Mouse (Mus musculus) heart, embryonic 15.5 days (tissue): ENCODE measurements around the gene Vmn1r56. TPM values are rescaled to one million over a fixed set of nuclear protein-coding genes. Genes with fewer than 3 reads are reported as not detected.
"Not testable (repeated sequence)": the region's sequence is repeated elsewhere in the genome, so short reads cannot be mapped to it uniquely, and the experiment has no call there.

Experiments
- ATAC-seq: fragments of 200-750 bp; cut with Nextera tagmentation; replicated peaks from 2 replicates; pipeline ENCODE4 v1.8.0; 2017; ENCODE audit warnings: low read depth, moderate TSS enrichment; ENCODE audit not compliant: insufficient number of reproducible peaks, insufficient read depth, low FRiP score
- H3K27ac ChIP-seq: fragments of 300-500 bp; sonication (generic); 2 replicates; pipeline ENCODE4 v1.5.1; 2015; ENCODE audit warnings: mild to moderate bottlenecking, inconsistent platforms
- H3K27me3 ChIP-seq: fragments of 300-500 bp; sonication (generic); 2 replicates; pipeline ENCODE4 v1.6.1; 2015; ENCODE audit warnings: inconsistent platforms
- H3K36me3 ChIP-seq: fragments of 300-500 bp; sonication (generic); 2 replicates; pipeline ENCODE4 v1.6.1; 2015; ENCODE audit warnings: mild to moderate bottlenecking, inconsistent platforms
- H3K4me1 ChIP-seq: fragments of 300-500 bp; sonication (generic); replicated peaks from 2 replicates; pipeline ENCODE4 v1.6.1; 2015; ENCODE audit warnings: inconsistent platforms
- H3K4me2 ChIP-seq: fragments of 300-500 bp; sonication (generic); 2 replicates; pipeline ENCODE4 v1.6.1; 2015; ENCODE audit warnings: inconsistent platforms, mild to moderate bottlenecking, moderate library complexity
- H3K4me3 ChIP-seq: fragments of 300-500 bp; sonication (generic); 2 replicates; pipeline ENCODE4 v1.5.1; 2015; ENCODE audit warnings: mild to moderate bottlenecking, inconsistent platforms
- H3K9ac ChIP-seq: fragments of 300-500 bp; sonication (generic); 2 replicates; pipeline ENCODE4 v1.6.1; 2015; ENCODE audit warnings: mild to moderate bottlenecking, inconsistent platforms
- H3K9me3 ChIP-seq: fragments of 300-500 bp; sonication (generic); replicated peaks from 2 replicates; pipeline ENCODE4 v1.6.1; 2016; ENCODE audit warnings: inconsistent platforms
- WGBS: fragments of 180-500 bp; shearing (Covaris S2); methylation state at CpG from one replicate; pipeline ENCODE4 v1.1.7; 2015; ENCODE audit warnings: mixed read lengths; 5-methylcytosine and 5-hydroxymethylcytosine counted together
- polyA plus RNA-seq: library from polyadenylated mRNA; unstranded; fragments of >200 nt; fragmentation: Nextera tagmentation; extraction: Ambion mirVana; gene quantifications from 2 replicates; pipeline ENCODE4 v1.2.1, GENCODE M21; 2015

Vmn1r56 gene
- polyA plus RNA-seq, result not detected in 2 replicates

DNA sequence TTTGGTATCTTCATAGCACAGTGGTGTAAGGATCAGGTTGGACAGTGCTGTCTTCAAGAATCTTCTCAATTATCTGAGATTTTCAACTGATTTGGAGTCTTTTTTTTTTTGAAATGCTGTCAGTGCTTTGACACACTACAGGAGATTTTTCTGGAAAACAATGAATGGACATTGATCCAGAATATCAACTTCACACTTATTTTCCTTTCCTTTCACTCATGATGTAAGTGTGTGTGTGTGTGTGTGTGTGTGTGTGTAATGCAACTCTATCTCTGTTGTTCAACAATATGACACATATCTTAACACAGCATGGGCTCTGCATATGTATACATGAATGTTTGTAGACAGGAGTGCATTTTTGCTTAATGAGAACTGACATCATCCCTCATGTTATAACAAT lies at the start of gene Vmn1r56:
Gene Vmn1r56, minus strand, starts transcription at position 101 of the 400 bp plus-strand sequence.
- H3K36me3 ChIP-seq, H3K4me2 ChIP-seq, H3K4me1 ChIP-seq, H3K9ac ChIP-seq, H3K9me3 ChIP-seq, H3K4me3 ChIP-seq, H3K27ac ChIP-seq, H3K27me3 ChIP-seq, ATAC-seq: not testable (repeated sequence)

DNA sequence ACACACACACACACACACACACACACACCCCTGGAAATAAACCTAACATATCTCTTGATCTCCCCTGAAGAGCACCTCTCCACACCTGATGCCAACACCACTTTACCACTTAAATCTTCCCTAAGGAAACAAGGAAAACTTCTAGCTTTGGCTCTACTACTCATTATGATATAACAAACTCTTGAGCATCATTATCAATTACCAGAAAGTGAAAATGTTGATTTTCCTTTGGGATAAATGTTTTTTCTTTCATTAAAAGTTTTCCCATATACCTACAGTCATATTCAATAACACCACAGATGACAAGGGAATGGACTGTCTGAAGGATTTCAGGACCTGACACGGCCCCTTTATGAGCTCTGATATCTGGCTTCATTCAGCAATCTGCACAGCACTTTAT lies 21.6 kb upstream of the Vmn1r56 start, which contains the start of gene Vmn1r57:
Gene Vmn1r57, plus strand, starts transcription at position 301 of the 400 bp plus-strand sequence.
- not testable (repeated sequence) for H3K9me3 ChIP-seq, H3K27me3 ChIP-seq, H3K4me1 ChIP-seq, H3K27ac ChIP-seq, ATAC-seq, H3K4me3 ChIP-seq, H3K36me3 ChIP-seq, H3K9ac ChIP-seq, H3K4me2 ChIP-seq
- 51% methylated on average over 1 of the region's 1 CpGs for WGBS

DNA sequence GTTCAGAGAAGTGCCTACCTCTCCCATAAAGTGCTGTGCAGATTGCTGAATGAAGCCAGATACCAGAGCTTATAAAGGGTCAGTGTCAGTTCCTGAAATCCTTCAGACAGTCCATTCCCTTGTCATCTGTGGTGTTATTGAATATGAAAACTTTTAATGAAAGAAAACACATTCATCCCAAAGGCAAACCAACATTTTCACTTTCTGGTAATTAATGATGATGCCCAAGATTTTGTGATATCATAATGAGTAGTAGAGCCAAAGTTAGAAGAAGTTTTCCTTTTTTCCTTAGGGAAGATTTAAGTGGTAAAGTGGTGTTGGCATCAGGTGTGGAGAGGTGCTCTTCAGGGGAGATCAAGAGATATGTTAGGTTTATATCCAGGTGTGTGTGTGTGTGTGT lies 47.0 kb downstream of the Vmn1r56 start, which contains the start of gene Vmn1r55:
Gene Vmn1r55, minus strand, starts transcription at position 101 of the 400 bp plus-strand sequence.
- H3K4me2 ChIP-seq, H3K9ac ChIP-seq, H3K36me3 ChIP-seq, H3K4me1 ChIP-seq, H3K9me3 ChIP-seq, H3K27ac ChIP-seq, H3K27me3 ChIP-seq, H3K4me3 ChIP-seq, ATAC-seq: not testable (repeated sequence)

Other genes starting within 250 kb of the Vmn1r56 start
- 4.8 and 5.3 TPM in 2 replicates for gene Sbk2, start 232.3 kb downstream of the Vmn1r56 start, polyA plus RNA-seq
- 0.33 and 0.55 TPM in 2 replicates for gene Sbk3, start 225.6 kb downstream of the Vmn1r56 start, polyA plus RNA-seq
- 22.5 and 26.7 TPM in 2 replicates for gene Zfp579, start 200.6 kb downstream of the Vmn1r56 start, polyA plus RNA-seq
- 11.3 and 12.1 TPM in 2 replicates for gene Zfp524, start 182.3 kb downstream of the Vmn1r56 start, polyA plus RNA-seq
- gene Fiz1, start 182.1 kb downstream of the Vmn1r56 start, polyA plus RNA-seq, result 26.2 and 31.4 TPM in 2 replicates
- 0.78 TPM in 1 of 2 replicates, not detected in the other for gene Gm44973, start 181.3 kb downstream of the Vmn1r56 start, polyA plus RNA-seq
- 3.3 and 5.5 TPM in 2 replicates for gene Zfp865, start 176.4 kb downstream of the Vmn1r56 start, polyA plus RNA-seq
- gene Ccdc106, start 176.2 kb downstream of the Vmn1r56 start, polyA plus RNA-seq, result 1.7 and 3.7 TPM in 2 replicates
- not detected in 2 replicates for gene 4632433K11Rik, start 162.6 kb downstream of the Vmn1r56 start, polyA plus RNA-seq
- 5.4 and 6.5 TPM in 2 replicates for gene Zfp784, start 158.3 kb downstream of the Vmn1r56 start, polyA plus RNA-seq
- gene Zfp580, start 145.2 kb downstream of the Vmn1r56 start, polyA plus RNA-seq, result 14.7 and 17.2 TPM in 2 replicates
- 63.0 and 78.8 TPM in 2 replicates for gene U2af2, start 134.6 kb downstream of the Vmn1r56 start, polyA plus RNA-seq
- 43.1 and 57.0 TPM in 2 replicates for gene Epn1, start 116.5 kb downstream of the Vmn1r56 start, polyA plus RNA-seq
- not detected in 2 replicates for gene Rfpl4, start 79.8 kb downstream of the Vmn1r56 start, polyA plus RNA-seq
- 1.3 and 1.7 TPM in 2 replicates for gene Rasl2-9, start 70.8 kb downstream of the Vmn1r56 start, polyA plus RNA-seq
- gene Vmn1r55, start 47.1 kb downstream of the Vmn1r56 start, polyA plus RNA-seq, result not detected in 2 replicates
- gene Vmn1r57, start 21.7 kb upstream of the Vmn1r56 start, polyA plus RNA-seq, result not detected in 2 replicates
- gene Gm5065, start 153.8 kb upstream of the Vmn1r56 start, polyA plus RNA-seq, result not detected in 2 replicates
- not detected in 2 replicates for gene Nlrp2, start 154.3 kb upstream of the Vmn1r56 start, polyA plus RNA-seq
- gene Vmn1r58, start 216.6 kb upstream of the Vmn1r56 start, polyA plus RNA-seq, result not detected in 2 replicates